Mouse (Mus musculus): ENCODE data around the gene Micall2. TPM values are rescaled to one million over a fixed set of nuclear protein-coding genes. Genes with fewer than 3 reads are reported as not detected.

Micall2 gene
- polyA plus RNA-seq, 1 experiment from 2014 or later: 15.1 TPM

- in situ Hi-C loops (cut with MboI; ENCODE audit: low pct_unique_long_range_greater_than_20kb): loop anchor here (5.0 to 25.0 kb wide), 2 partner anchors 128 to 303 kb away; partner anchors contain the start of genes Cox19 and Cyp2w1
- POLR2A ChIA-PET: no interaction called here
- ATAC-seq: no peak
- CTCF ChIA-PET: no interaction called here
- no peak for TF ChIP-seq CTCF (IDR thresholded peaks at IDR 0.05)
- no peak for DNase-seq (ENCODE audit: low read depth, low spot score)
- peaks cover 5% of the 10 kb centered on the region for H3K27me3 ChIP-seq
Measured at GRCm38 (mm10) chr5:139665375-139665774, 70.8 kb downstream of the Micall2 start.

GRCm38 (mm10) chr5:139661713-139662112 is 74.4 kb downstream of the Micall2 start:
- ATAC-seq: no peak
- CTCF ChIA-PET: no interaction called here
- TF ChIP-seq CTCF (IDR thresholded peaks at IDR 0.05): no peak
- peaks cover 5% of the 10 kb centered on the region for H3K27me3 ChIP-seq
- POLR2A ChIA-PET: no interaction called here
- in situ Hi-C loops (cut with MboI; ENCODE audit: low pct_unique_long_range_greater_than_20kb): loop anchor here (25.0 kb wide), 1 partner anchor 299 kb away; the partner anchor contains the start of genes Cox19 and Cyp2w1
- no peak for DNase-seq (ENCODE audit: low read depth, low spot score)

DNA sequence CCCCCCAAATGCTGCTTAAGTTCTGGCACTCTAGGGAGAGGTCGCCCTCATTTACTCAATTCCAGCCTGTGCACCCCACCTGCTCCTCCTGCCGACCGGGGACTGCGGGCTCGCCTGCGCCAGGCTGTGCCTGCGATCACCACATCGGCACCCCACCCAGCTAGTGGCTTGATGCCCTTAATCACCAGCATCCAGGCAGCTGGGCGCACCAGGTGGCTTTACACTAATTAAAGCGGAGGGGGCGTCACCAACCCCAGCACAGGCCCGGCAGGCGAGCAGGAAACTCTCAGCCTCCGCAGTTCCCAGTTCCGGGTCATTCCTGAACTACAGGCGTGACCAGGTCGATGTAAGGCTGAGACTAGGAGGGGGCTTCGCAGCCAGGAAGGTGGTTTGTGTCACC is 76.8 kb downstream of the Micall2 start:
- in situ Hi-C loops (cut with MboI; ENCODE audit: low pct_unique_long_range_greater_than_20kb): loop anchor here (25.0 kb wide), 1 partner anchor 297 kb away; the partner anchor contains the start of genes Cox19 and Cyp2w1
- no peak for ATAC-seq
- H3K27me3 ChIP-seq: peaks cover 9% of the 10 kb centered on the region
- no peak for TF ChIP-seq CTCF (IDR thresholded peaks at IDR 0.05)
- ChIA-PET CTCF (interaction anchor here (1.4 kb wide), 1 partner anchor 155 kb away, joined by 3 read pairs; no protein-coding TSS in a partner anchor), POLR2A (no interaction called here)
- no peak for DNase-seq (ENCODE audit: low read depth, low spot score)

DNA sequence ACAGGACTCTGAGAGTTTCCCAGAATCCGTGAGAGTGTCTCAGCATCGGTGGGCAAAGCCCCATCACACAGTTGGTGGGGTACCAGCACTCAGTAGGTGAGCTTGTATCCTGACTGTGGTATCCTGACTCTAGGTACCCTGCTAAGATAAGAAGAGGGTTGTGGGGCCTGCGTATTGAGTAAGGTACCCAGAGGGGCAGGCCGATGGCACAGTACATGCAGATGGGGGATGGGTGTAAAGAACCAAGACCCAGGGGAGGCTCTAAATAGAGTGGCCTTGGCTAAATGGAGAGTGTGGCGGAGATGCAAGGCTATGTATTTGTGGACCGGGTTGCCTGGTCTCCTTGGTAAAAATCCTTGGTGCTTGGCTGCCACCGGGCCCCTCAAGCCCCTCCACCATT is 77.3 kb downstream of the Micall2 start:
- H3K27me3 ChIP-seq: peaks cover 9% of the 10 kb centered on the region
- no peak for DNase-seq (ENCODE audit: low read depth, low spot score)
- CTCF ChIA-PET: interaction anchor here (1.4 to 1.5 kb wide), 3 partner anchors 8 to 154 kb away, joined by 3 to 4 read pairs (median 3); no protein-coding TSS in a partner anchor
- no peak for ATAC-seq
- POLR2A ChIA-PET: no interaction called here
- TF ChIP-seq CTCF (IDR thresholded peaks at IDR 0.05): no peak
- in situ Hi-C loops (cut with MboI; ENCODE audit: low pct_unique_long_range_greater_than_20kb): loop anchor here (25.0 kb wide), 1 partner anchor 297 kb away; the partner anchor contains the start of genes Cox19 and Cyp2w1

GRCm38 (mm10) chr5:139657959-139658602 is 78.1 kb downstream of the Micall2 start:
- peak; percentile 28 for ATAC-seq
- peaks cover 9% of the 10 kb centered on the region for H3K27me3 ChIP-seq
- in situ Hi-C loops (cut with MboI; ENCODE audit: low pct_unique_long_range_greater_than_20kb): loop anchor here (25.0 kb wide), 1 partner anchor 296 kb away; the partner anchor contains the start of genes Cox19 and Cyp2w1
- DNase-seq (ENCODE audit: low read depth, low spot score): no peak
- CTCF ChIA-PET: interaction anchor here (1.4 to 1.5 kb wide), 3 partner anchors 9 to 153 kb away, joined by 3 to 4 read pairs (median 3); no protein-coding TSS in a partner anchor
- POLR2A ChIA-PET: no interaction called here
- TF ChIP-seq CTCF (IDR thresholded peaks at IDR 0.05): no peak

Other genes starting within 250 kb of the Micall2 start
- gene Uncx, start 192.8 kb downstream of the Micall2 start, polyA plus RNA-seq (2021): not detected
- 63.5 TPM for gene Ints1, start 39.3 kb upstream of the Micall2 start, polyA plus RNA-seq (2021)
- 35.4 TPM for gene Mafk, start 55.2 kb upstream of the Micall2 start, polyA plus RNA-seq (2021)
- gene Tmem184a, start 83.6 kb upstream of the Micall2 start, polyA plus RNA-seq (2021): not detected
- gene Gm26938, start 90.1 kb upstream of the Micall2 start, polyA plus RNA-seq (2021): not detected
- 54.7 TPM for gene Psmg3, start 90.5 kb upstream of the Micall2 start, polyA plus RNA-seq (2021)
- gene Elfn1, start 171.6 kb upstream of the Micall2 start, polyA plus RNA-seq (2021): 51.0 TPM